Mouse (Mus musculus): ENCODE results near the gene Far1. TPM values are rescaled to one million over a fixed set of nuclear protein-coding genes. Genes with fewer than 3 reads are reported as not detected.

The Far1 gene
- total RNA-seq, 2 experiments from 2014 or later, result 91.1 to 125 TPM

DNA sequence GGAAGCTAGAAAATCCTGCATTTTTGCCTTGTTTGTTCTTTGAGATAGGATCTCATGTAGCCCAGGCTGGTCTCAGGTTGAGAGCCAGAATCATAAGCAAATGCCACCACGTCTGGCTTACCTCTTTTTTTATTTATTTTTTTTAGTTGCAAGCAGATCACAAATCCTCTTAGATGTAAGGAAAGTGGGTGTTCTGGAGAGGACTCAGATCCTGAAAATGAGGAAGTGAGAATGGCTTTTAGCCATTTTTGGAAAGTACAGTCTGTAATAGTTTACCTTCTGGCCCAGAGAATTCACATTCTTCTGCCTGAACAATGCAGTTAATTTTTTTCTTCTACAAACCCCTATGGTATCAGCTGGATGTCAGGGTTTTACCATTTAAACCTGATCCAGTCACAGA, 42.5 kb downstream of the Far1 start:
- peak; percentile 82 for ATAC-seq (replicated peaks; ENCODE audit: poor library complexity, severe bottlenecking)

DNA sequence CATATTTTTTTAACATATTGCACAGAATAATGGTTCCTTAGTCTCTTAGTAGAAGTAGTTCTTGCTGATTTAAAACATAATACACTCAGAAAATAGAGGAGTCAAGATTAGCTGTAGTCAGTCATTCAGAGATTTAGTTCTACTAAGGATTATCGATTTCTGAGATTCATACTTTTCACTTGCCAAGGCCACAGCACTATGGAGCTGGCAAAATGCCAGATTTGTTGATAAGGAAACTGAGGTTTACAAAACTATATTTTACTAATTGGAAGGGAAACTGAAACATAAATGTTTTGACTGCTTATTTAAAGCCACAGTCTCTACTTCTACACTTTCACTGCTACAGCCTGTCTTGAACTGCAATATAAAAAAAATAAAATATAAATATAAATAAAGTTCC, 53.3 kb downstream of the Far1 start:
- ATAC-seq (replicated peaks; ENCODE audit: poor library complexity, severe bottlenecking), result no peak

GRCm38 (mm10) chr7:113571121-113571520, 57.5 kb downstream of the Far1 start:
- no peak for ATAC-seq (replicated peaks; ENCODE audit: poor library complexity, severe bottlenecking)

- 0 out of 2 replicates have a peak, but pooled peaks have one; percentile 17 for ATAC-seq (replicated peaks; ENCODE audit: poor library complexity, severe bottlenecking)
Measured at GRCm38 (mm10) chr7:113572741-113573140, 59.1 kb downstream of the Far1 start.

GRCm38 (mm10) chr7:113582111-113582510, 68.5 kb downstream of the Far1 start:
- ATAC-seq (replicated peaks; ENCODE audit: poor library complexity, severe bottlenecking), result no peak

DNA sequence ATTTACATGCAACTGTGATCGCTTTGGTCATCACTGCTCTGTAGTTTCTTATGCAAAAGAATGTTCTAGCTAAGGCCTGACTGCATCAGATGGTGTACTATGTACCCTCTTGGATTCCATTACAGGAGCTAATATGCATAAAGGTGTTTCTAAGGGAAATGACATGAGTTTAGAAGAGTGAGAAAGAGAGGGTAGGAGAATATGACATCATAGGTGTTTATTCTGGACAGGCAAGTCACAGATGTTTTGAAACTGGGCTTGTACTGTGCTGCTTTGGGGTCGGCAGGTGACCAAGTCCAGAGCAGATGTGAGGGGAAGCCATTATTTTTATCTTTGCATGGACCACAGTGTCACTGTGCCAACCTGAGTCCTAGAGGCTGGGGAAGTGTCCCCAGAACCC, 75.6 kb downstream of the Far1 start:
- ATAC-seq (replicated peaks; ENCODE audit: poor library complexity, severe bottlenecking), result no peak

- no peak for ATAC-seq (replicated peaks; ENCODE audit: poor library complexity, severe bottlenecking)
Measured at GRCm38 (mm10) chr7:113590330-113590729, 76.7 kb downstream of the Far1 start.

DNA sequence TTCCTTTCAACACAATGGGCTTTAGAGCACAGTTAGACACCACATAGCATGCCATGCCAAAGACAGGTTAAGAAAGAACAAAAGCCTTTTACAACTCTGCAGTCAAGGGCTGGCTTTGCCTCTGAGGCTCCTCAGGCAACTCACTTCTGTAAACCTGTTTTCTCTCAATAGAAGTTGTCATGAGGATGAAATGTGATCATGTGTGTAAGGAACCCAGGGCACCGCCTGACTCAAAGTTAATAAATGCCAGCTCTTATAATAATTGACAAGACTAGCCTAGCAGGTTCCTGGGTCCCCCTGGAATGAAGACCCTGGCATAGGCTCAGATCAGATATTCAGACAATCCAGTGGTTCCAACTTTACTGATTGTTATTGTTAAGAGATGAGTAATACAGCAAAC, 77.5 kb downstream of the Far1 start:
- no peak for ATAC-seq (replicated peaks; ENCODE audit: poor library complexity, severe bottlenecking)

- no peak; the same call in 1 of the 2 replicates for ATAC-seq (replicated peaks; ENCODE audit: poor library complexity, severe bottlenecking)
Measured at GRCm38 (mm10) chr7:113591557-113592354, 78.1 kb downstream of the Far1 start.

GRCm38 (mm10) chr7:113592696-113593095, 79.1 kb downstream of the Far1 start:
- no peak for ATAC-seq (replicated peaks; ENCODE audit: poor library complexity, severe bottlenecking)

DNA sequence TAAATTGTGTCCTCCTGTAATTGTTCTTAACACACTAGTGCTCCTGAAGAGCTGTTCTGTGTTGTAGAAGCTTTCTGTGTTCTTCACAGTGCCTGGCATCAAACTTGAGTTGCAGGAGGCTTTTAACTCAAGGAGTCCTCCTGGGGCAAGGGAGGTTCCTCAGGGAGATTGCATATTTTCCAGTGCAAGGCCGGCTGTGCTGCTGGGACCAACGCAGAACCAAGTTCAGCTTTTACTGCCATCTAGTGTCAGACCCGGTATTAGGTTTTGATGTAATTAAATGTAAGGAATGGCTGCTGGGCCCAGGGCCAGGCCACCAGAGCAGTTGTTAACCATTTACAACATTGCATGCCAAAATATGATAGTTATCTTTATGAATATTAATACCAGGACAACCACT, 80.7 kb downstream of the Far1 start:
- peak; percentile 86 for ATAC-seq (replicated peaks; ENCODE audit: poor library complexity, severe bottlenecking)

DNA sequence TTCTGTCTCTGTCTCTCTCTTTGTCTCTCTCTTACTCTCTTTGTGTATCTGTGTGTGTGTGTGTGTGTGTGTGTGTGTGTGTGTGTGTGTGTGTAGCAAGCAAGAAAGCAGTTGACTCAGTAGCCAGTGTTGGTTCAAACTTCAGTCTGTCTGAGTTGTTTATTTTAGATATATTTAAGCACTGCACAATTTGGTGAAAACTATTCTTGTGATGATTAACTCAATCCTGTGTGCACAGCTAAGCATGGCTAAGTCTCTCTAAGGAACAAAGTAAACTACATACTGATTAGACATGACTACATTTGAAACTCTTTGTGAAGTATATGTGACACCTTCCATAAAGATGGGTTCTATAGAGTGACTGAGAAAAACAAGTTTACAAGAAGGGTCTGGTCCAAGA, 83.6 kb downstream of the Far1 start:
- no peak for ATAC-seq (replicated peaks; ENCODE audit: poor library complexity, severe bottlenecking)

DNA sequence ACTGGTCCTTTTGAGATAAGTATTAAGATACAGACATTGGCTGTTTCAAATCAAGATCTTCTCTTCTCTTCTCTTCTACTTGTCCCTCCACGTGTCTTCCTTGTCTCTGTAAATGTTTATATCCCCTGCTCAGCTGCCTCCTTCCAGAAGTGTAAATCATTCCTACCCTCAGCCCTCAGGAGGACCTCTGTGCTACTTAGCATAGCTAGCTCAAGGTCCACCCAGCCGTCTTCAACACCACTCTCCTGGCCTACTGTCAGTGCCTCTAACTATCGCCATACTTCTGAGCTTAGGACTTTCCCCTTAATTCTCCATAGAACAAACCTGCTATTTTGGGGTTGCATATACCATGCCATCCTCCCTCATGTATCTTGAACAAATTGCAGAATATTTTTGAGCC, 88.2 kb downstream of the Far1 start:
- no peak for ATAC-seq (replicated peaks; ENCODE audit: poor library complexity, severe bottlenecking)

DNA sequence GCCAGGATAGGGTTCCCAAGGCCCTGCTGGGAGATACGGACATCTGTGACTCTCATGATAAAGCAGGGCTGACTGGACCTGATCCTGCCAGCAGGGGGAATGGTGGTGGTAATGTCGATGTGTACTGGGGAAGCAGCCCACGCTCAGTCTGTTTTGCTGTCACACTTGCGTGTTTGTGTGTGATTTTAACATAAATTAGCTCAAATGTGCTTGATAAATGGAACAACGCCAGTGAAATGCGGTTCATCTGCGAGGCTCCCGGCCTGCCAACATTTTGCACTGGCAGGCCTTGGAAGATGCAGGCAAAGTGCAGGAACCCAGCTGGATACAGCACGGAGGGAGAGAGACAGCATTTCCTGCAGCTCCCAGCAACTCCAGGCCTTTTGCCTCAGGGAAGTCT, 94.3 kb downstream of the Far1 start:
- ATAC-seq (replicated peaks; ENCODE audit: poor library complexity, severe bottlenecking), result no peak

- ATAC-seq (replicated peaks; ENCODE audit: poor library complexity, severe bottlenecking), result peak; percentile 52
Measured at GRCm38 (mm10) chr7:113609027-113609705, 95.5 kb downstream of the Far1 start.

- peak; percentile 93 for ATAC-seq (replicated peaks; ENCODE audit: poor library complexity, severe bottlenecking)
Measured at GRCm38 (mm10) chr7:113612628-113613027, 99.0 kb downstream of the Far1 start.

DNA sequence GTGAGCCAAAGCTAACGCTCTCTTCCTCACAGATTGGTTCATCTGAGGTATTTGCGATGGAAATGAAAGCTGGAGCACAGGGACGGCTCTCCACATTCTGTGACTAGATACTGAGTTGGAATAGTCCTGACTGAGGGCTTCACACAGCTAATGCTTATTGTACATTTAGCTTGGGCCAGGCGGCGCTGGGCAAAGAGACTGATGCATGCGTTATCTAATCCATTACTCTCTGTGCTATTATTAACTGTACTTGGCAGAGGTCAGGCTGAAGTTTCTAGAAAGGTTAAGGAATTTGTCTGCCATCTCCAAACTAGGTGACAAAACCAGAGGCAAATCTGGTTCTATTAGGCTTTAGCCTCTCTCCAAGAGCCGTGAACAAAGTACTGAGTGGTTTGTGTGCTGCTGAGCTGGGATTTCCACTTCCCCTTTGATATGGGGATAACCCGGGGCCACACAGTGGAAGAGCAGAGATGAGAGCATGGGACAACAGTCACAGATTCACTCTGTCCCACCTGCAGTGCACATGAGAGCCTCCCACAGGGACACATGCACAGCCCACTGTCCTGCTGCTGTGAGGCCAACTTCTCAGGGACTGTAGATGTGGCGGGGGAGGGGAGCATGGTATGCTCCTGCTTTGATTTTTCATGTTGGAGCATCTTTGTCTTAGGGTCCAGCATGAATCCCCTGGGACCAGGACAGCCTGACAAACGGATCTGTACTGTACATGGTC, 100.7 kb downstream of the Far1 start:
- ATAC-seq (replicated peaks; ENCODE audit: poor library complexity, severe bottlenecking), result peak; percentile 24; the same call in 1 of the 2 replicates

DNA sequence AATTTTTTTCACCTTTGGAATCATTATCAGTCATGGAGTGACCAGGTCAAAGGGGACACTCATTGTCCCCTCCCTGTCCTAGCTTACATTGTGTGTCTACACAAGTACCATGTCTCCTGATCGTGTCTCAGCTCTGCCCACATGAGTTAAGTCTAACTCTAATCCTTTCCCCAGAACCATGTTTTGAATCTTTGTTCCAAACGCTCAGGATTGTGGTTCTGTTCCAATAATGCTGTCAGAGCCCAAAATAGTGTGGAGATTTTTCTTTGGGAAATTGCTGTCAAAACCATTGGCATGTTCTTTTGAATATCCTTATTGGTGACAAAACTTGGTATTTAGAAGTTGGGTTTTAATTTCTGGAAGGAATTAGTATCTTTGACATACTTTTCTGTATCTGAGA, 105.5 kb downstream of the Far1 start:
- no peak for ATAC-seq (replicated peaks; ENCODE audit: poor library complexity, severe bottlenecking)

GRCm38 (mm10) chr7:113619768-113620167, 106.1 kb downstream of the Far1 start:
- ATAC-seq (replicated peaks; ENCODE audit: poor library complexity, severe bottlenecking), result no peak
